Mouse (Mus musculus): ENCODE measurements at regions not wholly inside any gene's neighbourhood (a gene's known extent, or its start where the extent isn't known, plus 50 kb on each side); places are given as distances from the start of the nearest gene placed in this dataset.

DNA sequence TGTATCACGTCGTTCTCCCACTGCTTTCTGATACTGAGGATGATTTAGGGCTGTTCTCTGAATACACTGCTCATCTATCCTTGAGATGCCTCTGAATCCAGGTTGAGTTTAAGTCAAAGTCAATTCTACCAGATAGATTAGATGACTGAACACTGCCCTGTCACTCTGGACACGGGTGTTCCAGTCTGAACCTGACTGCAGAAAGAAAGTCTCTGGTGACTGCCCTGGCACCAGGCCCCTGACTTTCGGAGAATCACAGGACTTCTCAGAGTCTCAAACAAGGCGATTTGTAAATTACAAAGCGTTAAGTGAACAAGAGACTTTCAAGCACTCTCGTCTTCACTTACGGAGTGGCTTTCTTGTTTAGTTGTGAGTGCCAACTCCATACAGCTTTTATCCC lies 324.6 kb downstream of the Kcnrg start:
- DNase-seq: no peak

DNA sequence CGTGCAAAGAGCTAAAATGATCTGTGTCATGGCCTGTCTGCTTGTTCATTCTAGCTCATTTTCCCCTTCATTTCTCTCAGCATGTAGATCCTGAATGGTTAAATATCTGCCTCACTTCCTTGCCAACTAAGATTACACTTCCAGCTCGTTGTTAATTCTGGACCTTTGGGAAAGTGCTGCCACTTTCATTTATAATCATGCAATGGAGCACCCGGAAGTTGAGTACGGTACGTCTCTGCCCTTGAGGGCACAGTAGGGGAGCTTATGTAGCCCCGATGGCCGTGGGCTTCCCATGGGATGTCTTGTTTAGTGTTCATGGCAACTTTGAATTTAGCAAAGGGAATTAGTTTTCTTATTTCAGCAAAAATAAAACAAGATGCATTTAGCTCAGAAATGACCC lies 334.4 kb downstream of the Kcnrg start:
- DNase-seq: no peak

- DNase-seq: no peak
These were observed 338.4 kb downstream of the Kcnrg start for GRCm38 (mm10) chr14:61945659-61946058.

DNA sequence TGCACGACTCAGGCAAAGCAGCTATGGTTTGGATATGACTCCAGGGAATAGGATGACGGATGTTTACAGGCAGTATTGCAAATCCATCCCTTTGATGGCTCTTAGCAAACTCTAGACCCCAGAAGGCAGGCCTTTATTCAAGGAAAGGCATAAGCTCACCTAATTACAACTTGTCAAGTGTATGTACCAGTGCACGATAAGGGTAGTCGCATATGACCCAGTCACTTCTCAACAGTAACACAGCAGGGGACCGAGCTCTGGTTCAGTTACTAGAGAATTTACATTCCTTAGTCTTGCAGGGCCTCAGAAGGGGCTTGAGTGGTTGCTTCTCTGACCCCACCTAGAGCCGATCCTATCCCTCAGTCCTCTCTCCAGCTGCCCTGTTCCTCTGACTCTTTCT lies 342.2 kb downstream of the Kcnrg start:
- DNase-seq: no peak

GRCm38 (mm10) chr14:61950004-61950403 lies 342.4 kb upstream of the Rnaseh2b start:
- no peak for DNase-seq

DNA sequence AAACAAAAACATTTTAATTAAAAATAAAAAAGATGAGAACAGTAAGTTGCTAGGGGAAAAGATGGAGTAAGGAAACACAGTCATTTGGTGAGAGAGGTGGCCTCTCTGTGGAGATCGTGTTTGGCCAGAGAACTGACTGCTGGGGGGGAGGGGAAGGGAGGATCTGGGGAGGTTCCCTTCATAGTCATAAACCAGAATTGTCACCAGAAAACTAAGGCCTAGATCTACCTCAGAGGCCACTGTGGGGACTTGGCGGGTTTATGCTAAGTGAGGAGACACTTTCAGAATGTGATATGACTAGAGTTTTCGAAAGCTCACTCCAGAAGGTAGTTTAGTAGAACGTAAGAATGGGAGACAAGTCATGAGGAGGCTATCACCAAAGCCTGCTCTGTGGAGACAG lies 339.4 kb upstream of the Rnaseh2b start:
- no peak for DNase-seq

- no peak for DNase-seq
These were observed 337.0 kb upstream of the Rnaseh2b start for GRCm38 (mm10) chr14:61955416-61955815.

GRCm38 (mm10) chr14:61960243-61960957 lies 332.0 kb upstream of the Rnaseh2b start:
- DNase-seq: no peak

DNA sequence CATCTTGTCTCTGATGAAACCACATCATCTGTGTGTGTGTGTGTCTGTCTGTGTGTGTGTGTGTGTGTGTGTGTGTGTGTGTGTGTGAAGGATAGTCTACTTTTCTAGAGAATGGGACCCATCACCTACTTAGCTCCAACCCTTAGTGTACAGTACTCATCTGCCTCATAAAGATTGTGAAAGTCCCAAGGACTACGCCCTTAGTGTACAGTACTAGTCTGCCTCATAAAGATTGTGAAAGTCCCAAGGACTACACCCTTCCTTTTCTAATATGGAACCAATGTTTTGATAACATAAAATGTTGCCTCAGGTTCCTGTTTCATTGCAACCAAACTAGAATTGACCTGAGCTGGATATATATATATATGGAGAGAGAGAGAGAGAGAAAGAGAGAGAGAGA lies 323.9 kb upstream of the Rnaseh2b start:
- DNase-seq: no peak

DNA sequence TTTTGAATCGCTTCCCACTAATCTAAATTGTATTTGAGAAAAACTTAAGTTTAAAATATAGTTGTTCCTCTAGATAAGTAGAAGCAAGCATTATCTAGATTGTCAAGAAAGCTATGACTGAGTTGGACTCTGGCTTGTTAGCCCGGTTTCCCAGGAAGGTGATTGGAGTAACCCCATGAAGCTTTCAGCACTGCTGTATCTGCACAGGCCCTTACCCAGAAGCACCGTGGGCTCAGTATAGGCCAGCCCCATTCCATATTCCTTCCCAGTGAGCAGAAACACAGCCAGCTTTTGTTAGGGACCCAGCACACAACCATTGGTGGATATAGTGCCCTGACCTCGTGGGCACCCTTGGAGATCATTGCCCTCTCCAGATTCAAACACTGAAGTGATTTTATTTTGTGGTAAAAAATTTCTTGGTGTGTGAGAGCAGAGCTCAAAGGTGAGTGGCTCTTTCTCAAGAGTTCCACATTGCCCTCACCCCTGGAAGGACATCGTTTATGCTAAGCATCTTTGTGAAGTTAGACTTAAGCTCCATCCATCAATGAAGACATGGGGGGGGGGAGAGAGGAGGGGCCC lies 323.3 kb upstream of the Rnaseh2b start:
- no peak for DNase-seq

GRCm38 (mm10) chr14:61970591-61970990 lies 321.8 kb upstream of the Rnaseh2b start:
- no peak for DNase-seq

DNA sequence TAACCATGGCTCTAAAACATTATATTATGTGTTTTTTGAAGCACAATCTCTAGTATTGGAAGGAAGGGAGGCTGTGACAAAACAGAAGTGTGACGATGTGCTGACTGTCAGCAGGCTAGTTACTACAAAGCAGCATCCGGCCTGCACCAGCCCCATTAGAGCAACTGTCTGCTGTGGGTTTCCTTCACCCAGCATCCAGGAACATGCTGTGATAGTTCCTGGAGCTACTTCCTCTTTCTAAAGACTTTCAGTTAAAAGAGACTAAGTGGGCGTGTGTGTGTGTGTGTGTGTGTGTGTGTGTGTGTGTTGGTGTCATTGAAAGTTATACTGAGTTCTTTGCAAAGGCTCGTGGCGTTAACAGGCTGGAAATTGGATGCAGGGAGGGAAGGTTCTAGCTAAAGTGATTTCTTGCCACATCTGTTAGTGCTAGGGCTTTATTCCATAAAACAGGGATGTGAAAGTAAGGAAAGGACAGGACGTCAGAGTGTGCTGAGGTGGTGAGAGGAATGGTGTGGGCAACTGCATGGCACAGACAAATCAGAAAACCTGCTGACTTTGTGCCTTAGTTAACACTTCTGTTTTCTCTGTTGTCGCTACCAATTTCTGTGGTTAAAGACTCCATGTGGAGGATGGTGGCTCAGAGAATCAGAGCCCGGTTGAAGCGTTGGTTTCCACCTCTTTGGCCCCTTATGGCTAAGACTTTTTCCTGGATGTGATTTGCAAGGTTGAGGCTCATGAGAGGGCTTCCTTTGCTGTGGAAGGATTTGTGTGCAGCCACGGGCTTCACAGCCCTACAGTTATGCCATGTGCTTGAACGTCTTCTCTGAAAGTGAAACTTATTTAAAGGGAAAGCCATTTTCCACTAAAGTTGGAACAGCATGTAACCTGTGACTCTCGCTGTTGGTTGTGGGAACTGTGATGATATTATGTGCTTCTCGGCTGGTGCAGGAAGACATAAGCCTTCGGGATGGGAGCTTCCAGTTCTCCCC lies 321.0 kb upstream of the Rnaseh2b start:
- DNase-seq: no peak

GRCm38 (mm10) chr14:61975301-61975732 lies 317.1 kb upstream of the Rnaseh2b start:
- no peak for DNase-seq

- DNase-seq: no peak
These were observed 311.8 kb upstream of the Rnaseh2b start for GRCm38 (mm10) chr14:61980581-61980980.

DNA sequence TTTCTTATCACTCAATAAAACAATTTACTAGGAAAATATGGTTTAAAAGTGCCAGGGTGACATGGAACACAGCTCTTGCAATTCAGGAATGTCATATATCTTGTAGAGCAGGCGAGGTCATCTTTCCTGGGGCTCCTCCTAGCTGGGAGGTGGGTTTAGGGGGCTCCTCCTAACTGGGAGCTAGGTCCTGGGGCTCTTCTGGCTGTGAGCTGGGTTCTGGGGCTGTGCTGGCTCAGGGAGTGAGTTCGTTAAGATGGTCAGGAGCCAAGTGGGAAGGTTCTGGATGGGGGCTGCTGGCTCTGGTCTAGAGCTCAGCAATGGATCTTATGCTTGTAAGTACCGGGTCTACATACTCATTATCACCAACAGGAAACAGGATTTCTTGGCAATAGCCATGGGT lies 306.8 kb upstream of the Rnaseh2b start:
- no peak for DNase-seq

DNA sequence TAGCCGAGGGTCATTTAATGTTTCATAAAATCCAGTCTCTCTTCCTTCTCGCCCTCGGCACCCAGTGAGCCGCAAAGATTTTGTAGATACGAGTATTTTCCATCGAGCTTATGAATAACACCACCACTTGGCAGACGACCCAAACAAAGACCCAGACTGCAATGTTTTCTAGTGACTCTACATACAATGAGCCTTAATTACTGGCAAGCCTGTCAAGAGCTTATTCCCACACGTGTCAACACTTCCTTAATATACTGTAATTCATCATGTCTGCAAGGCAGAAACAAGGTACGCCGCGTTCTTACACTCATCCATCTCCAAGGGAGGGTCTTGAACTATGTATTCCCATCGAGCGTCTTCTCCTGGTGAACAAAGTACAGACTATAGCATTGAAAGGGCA lies 306.2 kb upstream of the Rnaseh2b start:
- no peak for DNase-seq

DNA sequence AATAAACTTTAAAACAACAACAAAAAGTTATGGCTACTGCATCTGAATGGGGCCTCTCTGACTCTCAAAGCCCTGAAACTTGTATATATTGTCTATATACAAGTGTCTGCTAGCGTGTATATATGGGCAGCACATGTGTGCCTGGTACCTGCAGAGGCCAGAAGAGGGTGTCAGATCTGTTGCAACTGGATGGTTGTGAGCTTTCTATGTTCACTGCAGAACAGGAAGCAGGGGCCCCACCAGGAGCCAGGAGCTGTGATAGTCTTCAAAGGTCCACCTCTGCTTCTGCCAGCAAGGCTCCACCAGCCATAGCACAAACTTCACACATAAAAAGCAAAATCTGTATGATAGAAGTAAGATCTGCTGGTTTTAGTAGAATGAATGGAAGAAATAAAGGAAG lies 297.1 kb upstream of the Rnaseh2b start:
- no peak for DNase-seq

GRCm38 (mm10) chr14:61997736-61998135 lies 294.7 kb upstream of the Rnaseh2b start:
- no peak for DNase-seq

DNA sequence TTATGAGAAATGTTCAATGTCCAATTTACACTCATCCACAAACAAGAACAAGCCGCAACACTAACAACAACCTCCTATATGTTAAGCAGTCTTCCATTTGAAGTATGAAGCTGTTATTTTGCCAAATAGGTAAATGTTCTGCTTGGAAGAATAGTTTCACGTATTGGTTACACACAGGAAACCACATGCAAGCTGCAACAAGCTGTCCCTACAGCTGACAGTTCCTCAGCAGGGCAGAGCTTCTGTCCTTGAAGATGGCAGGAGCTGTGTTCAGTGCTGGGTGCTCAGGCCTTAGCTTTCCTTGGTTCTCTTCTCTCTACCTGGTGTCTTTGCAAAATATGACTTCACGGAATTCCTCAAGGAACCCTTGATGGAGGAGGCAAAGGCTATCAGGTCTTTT lies 294.1 kb upstream of the Rnaseh2b start:
- DNase-seq: no peak

- no peak for DNase-seq
These were observed 290.9 kb upstream of the Rnaseh2b start for GRCm38 (mm10) chr14:62001481-62001949.

GRCm38 (mm10) chr14:62002131-62002530 lies 290.3 kb upstream of the Rnaseh2b start:
- no peak for DNase-seq

DNA sequence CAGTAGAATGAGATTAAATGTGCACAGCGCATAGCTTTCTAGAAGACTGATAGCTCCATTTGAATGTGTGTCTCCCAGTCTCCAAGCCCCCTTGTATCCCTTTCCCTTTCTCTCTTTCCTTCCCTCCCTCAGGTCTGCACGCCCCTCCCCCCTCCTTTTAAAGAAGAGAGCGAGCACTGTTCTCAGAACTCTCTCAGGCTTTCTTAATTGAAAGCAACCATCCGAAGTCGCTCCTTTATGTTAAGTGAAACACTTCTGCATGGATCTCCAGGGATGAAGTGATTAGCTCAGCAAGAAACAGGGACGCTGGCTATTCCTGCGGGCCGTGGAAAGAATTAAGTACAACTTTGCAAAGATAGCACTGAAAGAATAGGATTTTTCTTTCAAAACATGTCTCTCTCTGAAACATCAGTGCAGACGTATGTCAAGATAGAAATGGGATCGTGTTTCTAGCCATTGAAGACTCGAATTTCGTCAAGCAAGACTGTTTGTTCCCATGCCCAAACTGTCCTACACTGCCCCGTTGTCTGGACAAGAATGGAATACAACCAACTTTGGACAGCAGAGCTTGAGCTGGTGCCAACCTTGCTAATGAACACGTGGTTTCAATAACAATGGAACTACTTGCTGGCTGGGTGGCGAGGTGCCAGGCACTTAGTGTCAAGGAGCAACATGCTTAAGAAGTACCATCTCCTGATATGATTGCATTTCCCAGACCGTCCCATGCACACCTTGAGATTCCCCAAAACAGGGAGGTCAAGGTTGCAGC lies 289.2 kb upstream of the Rnaseh2b start:
- DNase-seq: peak; percentile 65

DNA sequence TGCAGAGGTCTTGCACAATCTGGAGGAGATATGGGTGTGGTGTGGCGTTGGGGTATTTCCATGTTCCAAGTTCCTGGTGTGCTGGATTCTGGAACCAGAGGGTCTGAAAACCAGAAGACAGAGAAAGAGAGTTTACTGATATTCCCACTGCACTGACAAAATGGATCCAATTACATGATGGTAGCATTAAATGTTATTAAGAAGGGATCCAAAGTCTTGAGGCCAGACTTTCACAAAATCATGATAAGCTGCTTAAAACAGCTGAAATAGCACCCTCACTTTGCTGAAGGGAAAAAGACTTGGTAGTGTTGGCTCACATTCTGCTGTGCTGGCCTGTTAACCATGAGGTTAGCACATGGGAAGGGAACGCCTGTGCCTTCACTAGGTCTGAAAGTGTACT lies 288.6 kb upstream of the Rnaseh2b start:
- no peak for DNase-seq

Measured in right cerebral cortex, postnatal 4 days (tissue).